Mouse (Mus musculus) kidney, embryonic 16.5 days (tissue): ENCODE measurements around the gene Galnt11. TPM values are rescaled to one million over a fixed set of nuclear protein-coding genes. Genes with fewer than 3 reads are reported as not detected.

ENCODE experiments used
- ATAC-seq: fragments of 200-750 bp; cut with Nextera tagmentation; 2 replicates; pipeline ENCODE4 v1.8.0; 2017; ENCODE audit warnings: moderate TSS enrichment; ENCODE audit not compliant: low FRiP score, low TSS enrichment
- H3K27ac ChIP-seq: fragments of 300-500 bp; sonication (generic); 2 replicates; pipeline ENCODE4 v1.5.1; 2014; ENCODE audit warnings: low read length
- H3K27me3 ChIP-seq: fragments of 300-500 bp; sonication (generic); 2 replicates; pipeline ENCODE4 v1.6.1; 2014; ENCODE audit warnings: low read length, control low read depth, mixed read lengths; ENCODE audit not compliant: insufficient read depth
- H3K36me3 ChIP-seq: fragments of 300-500 bp; sonication (generic); 2 replicates; pipeline ENCODE4 v1.6.1; 2014; ENCODE audit warnings: low read length, control low read depth, mixed read lengths; ENCODE audit not compliant: insufficient read depth
- H3K4me1 ChIP-seq: fragments of 300-500 bp; sonication (generic); 2 replicates; pipeline ENCODE4 v1.6.1; 2014; ENCODE audit warnings: low read length, control low read depth, mixed read lengths; ENCODE audit not compliant: insufficient read depth
- H3K4me2 ChIP-seq: fragments of 300-500 bp; sonication (generic); replicated peaks from 2 replicates; pipeline ENCODE4 v1.6.1; 2014; ENCODE audit warnings: low read depth, low read length
- H3K4me3 ChIP-seq: fragments of 300-500 bp; sonication (generic); 2 replicates; pipeline ENCODE4 v1.5.1; 2014; ENCODE audit warnings: mild to moderate bottlenecking, low read length
- H3K9ac ChIP-seq: fragments of 300-500 bp; sonication (generic); replicated peaks from 2 replicates; pipeline ENCODE4 v1.6.1; 2014; ENCODE audit warnings: low read length
- H3K9me3 ChIP-seq: fragments of 300-500 bp; sonication (generic); 2 replicates; pipeline ENCODE4 v1.6.1; 2016; ENCODE audit warnings: low read length, control low read depth
- WGBS: fragments of 180-500 bp; shearing (Covaris S2); extraction: QIAGEN DNeasy Blood & Tissue Kit; methylation state at CpG from one replicate; pipeline ENCODE4 v1.1.7; 2014; 5-methylcytosine and 5-hydroxymethylcytosine counted together
- polyA plus RNA-seq: library from polyadenylated mRNA; unstranded; fragments of >200 nt; fragmentation: Nextera tagmentation; extraction: Ambion mirVana; gene quantifications from 2 replicates; pipeline ENCODE4 v1.2.1, GENCODE M21; 2015

Gene Galnt11
- polyA plus RNA-seq, 1 experiment from 2014 or later, result 123 TPM

DNA sequence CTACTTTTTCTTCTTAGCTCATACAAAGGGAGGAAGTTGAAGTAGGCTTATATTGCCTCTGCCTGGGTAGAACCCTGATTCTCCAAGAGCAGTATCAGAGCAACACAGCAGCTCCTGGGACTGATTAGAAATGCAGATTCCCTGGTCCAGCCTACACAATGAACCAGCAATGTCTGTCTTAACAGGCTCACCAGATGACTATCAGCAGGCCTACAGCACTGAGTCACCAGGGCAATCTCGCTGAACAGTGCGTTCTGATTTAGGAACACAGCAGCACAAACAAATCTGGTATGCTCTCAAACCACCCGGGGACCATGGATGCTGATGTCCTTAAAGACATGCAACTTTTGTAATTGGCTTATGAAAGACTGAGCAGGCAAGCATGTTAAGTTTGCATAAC lies 75.1 kb downstream of the Galnt11 start:
- Histone ChIP-seq H3K9ac (no peak overlapping the region), H3K27ac (no peak overlapping the region), H3K9me3 (no peaks in the 10 kb centered on the region), H3K4me1 (no peaks in the 10 kb centered on the region), H3K4me3 (no peak overlapping the region), H3K27me3 (no peaks in the 10 kb centered on the region), H3K36me3 (peaks cover 24% of the 10 kb centered on the region), H3K4me2 (no peak overlapping the region)
- WGBS, result 82% methylated on average over 3 of the region's 3 CpGs
- ATAC-seq, result no peak

DNA sequence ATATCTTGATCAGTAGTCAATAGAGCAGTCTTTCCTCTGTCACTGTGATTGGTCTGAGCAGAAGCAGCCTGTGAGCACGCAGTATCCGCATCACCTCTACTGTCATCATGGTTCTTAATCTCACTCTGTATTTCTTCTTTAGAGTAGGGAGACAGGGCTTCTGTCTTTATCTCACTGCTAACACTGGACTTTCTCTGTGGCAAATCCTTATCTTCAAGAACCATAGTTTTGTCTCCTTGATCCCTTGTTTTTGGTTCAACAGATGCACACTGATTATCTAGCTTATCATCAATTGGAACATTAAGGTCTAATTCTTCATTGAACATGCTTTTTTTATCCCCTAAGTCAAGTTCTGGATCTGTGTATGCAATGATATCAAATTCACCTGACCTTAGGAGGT lies 88.5 kb downstream of the Galnt11 start:
- no peaks in the 10 kb centered on the region for H3K27me3 ChIP-seq
- H3K27ac ChIP-seq, result no peak overlapping the region
- H3K4me3 ChIP-seq, result no peak overlapping the region
- no peak for ATAC-seq
- no peak overlapping the region for H3K9ac ChIP-seq
- H3K4me2 ChIP-seq, result no peak overlapping the region
- no peaks in the 10 kb centered on the region for H3K4me1 ChIP-seq
- 96% methylated on average over 2 of the region's 2 CpGs for WGBS
- no peaks in the 10 kb centered on the region for H3K9me3 ChIP-seq
- H3K36me3 ChIP-seq, result peaks cover 39% of the 10 kb centered on the region

DNA sequence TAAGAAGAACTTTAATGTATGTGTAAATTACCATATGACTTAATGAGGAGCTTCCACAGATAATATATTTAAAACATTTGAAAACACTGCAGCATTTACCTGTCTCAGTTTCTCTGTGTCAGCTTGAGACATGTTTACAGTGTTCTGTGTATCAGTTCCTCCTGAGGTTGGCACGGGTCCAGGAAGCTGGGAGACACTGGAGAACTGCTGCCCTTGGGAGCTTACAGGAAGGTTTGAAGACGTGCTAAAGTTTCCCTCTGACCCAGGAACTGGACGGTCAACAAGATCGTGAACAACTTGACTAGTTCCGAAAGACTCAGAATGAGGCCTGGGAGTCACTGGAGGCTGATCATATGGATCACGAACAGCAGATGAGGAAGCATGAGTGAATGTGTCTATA lies 92.2 kb downstream of the Galnt11 start:
- no peak for ATAC-seq
- H3K9me3 ChIP-seq, result no peaks in the 10 kb centered on the region
- no peak overlapping the region for H3K4me3 ChIP-seq
- peaks cover 48% of the 10 kb centered on the region for H3K36me3 ChIP-seq
- H3K9ac ChIP-seq, result no peak overlapping the region
- no peak overlapping the region for H3K27ac ChIP-seq
- WGBS, result 78% methylated on average over 6 of the region's 6 CpGs
- no peaks in the 10 kb centered on the region for H3K4me1 ChIP-seq
- H3K4me2 ChIP-seq, result no peak overlapping the region
- H3K27me3 ChIP-seq, result no peaks in the 10 kb centered on the region

Other genes with a start within 250 kb of the Galnt11 start
- 43.4 and 45.9 TPM in 2 replicates for gene Prkag2, start 121.3 kb upstream of the Galnt11 start, polyA plus RNA-seq
- gene Galntl5, start 40.4 kb upstream of the Galnt11 start, polyA plus RNA-seq, result not detected in 2 replicates
- not detected in 2 replicates for gene E130116L18Rik, start 1.2 kb downstream of the Galnt11 start, polyA plus RNA-seq